Mouse (Mus musculus) cerebellum, adult 18-20 months (tissue): ENCODE data around the gene Tbc1d23.
"Not testable (repeated sequence)": the region's sequence is repeated elsewhere in the genome, so short reads cannot be mapped to it uniquely, and the experiment has no call there.

Experiments
- DNase-seq, 2 experiments: peaks; one replicate each; pipeline ENCODE4 v3.0.0; 2021

Gene Tbc1d23

DNA sequence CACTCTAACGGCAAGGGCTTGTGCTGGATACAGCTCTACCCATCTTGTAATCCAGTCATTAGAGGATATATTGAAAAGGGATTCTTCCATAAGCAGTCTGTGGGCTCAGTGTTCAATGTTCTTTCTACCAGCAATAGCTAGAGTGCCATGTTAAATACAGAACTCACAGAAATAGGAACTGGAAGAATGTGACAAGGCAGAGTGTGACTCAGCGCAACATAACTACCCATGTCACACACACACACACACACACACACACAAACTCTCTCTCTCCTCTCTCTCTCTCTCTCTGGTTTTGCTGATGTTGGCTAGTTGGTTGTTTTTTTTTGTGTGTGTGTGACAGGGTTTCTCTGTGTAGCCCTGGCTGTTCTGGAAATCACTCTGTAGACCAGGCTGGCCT is 20.3 kb downstream of the Tbc1d23 start:
- no peak for DNase-seq

DNA sequence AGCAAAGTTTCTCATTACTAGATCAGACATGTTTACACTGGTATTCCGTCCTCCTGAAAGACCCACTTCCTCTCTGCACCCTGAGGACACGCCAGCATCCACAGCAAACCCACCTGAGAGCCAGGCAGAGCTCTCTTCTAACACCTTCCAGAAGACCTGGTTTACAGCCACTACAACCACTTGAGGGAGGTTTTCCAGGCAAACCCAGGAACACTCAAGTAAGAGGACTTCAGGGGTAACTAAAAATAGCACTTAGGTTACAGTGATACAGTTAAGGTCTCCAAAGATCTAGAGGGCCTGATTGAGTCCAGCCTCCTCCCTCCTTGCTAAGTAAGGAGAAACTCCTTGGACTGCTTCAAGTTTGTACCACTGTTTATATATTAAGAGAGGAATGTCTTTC is 23.0 kb downstream of the Tbc1d23 start:
- DNase-seq, result no peak

DNA sequence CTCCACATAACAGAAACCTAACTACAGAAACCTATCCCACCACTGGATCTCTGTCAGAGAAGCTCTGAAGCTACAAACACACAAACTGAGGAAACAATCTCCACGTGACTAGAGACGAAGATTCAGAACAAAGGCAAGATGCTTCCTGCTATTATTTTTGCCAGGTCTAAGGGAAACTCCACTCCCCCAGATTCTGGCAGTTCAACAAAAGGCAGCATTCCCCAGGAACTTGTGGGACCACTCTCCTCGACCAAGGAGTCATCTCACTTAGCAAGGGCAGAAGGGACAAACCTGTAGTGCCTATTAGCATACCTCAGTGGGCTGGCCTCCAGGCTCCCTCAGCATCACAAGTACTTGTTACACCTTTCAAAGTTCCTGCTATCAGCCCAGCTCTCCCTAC is 34.0 kb downstream of the Tbc1d23 start:
- DNase-seq, result no peak

DNA sequence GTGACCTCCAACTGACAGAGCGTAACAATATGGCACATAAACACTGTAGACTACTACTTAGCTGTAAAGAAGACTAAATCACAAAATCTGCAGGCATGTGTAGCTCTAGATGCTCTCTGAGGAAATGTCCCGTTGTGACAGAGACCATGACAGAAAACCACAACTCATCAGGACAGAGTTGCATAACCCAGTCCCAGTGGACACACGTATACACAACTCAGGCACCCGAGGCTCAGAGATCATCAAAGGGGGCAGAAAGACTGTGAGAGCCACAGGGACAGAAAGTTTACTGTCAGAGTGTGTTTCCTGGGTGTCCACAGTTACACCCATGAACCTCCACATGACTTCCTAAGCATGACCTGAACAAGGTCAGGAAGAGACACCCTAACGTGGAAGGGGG is 34.7 kb downstream of the Tbc1d23 start:
- no peak for DNase-seq

DNA sequence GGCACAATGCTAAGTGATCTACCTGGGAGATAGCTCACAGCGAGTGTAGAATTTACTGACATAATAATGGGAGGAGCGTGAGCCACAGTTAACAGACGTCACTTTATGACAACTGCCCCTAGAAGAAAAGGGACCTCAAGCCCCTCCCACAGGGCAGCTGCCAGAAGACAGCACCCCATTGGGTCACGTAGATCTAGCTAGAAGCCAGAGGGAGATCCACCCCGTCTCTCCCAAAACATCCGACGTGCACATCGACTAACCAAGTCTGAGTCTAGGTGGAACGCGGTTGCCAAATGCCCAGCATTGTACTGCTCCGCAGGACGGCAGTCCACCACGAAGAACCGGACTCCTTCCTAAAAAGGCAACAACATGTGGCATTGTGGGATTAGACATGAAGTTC is 40.1 kb downstream of the Tbc1d23 start:
- DNase-seq, result no peak

DNA sequence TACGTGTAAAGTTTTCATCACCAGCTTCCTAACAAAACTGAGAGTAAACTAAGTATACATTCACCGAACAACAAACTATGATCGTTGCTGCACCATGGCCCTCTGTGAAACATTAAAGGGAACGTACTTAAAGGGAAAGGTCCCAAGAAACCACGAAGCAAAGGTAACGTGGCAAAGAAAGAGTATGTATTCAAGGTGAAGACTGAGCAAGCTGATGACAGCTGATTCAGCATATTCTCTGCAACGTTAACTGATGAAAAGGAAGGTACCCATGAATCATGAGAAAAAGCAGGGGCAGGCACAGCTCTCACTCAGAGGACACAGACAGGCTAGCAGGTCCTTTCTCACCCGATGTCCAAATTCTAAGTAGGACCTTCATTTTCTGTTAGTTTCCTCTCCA is 40.9 kb downstream of the Tbc1d23 start:
- no peak for DNase-seq

DNA sequence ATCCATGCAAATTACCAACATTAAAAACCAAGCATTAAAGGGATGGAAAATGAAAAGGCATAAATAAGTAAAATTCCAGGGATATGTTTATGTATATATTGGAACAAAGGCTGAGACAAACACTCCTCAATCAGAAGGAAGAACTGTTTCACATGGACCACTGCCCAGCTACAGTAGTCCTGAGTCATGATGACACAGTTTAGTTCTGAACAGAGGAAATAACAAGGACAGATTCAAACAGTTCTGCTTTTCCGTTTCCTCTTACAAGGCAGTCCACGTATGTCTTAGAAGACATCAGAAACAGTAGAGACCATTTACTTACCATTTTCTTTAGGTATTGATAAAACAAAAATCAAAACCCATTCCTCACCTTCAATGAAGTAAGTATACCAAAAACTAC is 41.8 kb downstream of the Tbc1d23 start:
- no peak for DNase-seq

DNA sequence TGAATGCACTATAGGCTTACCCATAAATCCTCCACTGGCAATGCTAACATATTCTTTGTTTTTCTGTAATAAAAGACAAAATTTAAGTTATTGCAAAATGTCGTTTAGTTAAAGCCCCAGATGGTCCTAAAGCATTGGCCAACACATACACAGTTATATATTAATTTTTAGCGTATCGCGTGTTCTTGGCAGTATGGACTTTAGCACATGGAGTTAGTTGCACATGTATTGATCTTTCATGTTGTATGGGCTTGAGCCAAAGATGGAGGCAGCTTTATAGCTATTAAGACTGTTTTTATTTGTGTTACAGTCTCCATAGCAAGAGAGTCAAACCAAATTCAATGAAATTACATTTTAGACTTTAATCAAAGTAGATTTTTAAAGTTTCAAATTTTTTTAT is 44.7 kb downstream of the Tbc1d23 start:
- DNase-seq, result no peak

DNA sequence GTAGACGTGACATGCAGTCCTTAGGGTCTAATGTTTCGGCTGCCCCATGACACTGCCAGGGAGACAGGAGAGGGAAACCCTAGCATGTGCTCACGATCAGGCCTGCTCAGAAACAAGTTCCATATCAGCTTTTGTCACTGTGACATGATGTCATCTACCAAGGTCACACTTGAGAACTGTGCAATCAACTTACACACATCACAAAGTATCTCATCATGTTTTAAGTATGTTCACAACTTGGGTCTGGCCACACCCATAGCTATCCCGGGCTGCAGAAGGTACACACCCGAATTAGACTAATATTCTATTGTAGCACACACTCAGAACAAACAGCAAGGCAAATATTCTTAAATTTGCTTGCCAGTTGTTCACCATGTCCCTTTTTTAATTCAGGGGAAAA is 49.3 kb downstream of the Tbc1d23 start:
- DNase-seq, result no peak

DNA sequence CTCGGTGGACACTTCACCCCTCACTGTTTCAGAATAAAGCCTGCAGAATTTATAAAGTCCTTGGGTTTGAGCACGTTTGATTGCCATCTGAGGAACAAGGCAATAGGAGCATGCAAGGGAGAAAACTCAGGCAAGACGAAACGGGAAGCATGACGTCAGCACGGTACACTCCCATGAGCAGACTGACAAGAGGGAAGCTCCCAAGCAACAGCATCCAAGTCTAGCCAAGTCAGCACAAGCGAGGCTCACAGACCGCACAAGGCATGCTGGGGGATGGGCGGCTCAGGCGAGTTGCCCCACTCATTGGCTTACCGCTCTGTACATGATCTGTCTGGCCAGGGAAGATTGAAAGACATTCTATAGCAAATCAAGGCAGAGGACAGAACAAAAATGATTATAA is 50.1 kb downstream of the Tbc1d23 start:
- no peak for DNase-seq

DNA sequence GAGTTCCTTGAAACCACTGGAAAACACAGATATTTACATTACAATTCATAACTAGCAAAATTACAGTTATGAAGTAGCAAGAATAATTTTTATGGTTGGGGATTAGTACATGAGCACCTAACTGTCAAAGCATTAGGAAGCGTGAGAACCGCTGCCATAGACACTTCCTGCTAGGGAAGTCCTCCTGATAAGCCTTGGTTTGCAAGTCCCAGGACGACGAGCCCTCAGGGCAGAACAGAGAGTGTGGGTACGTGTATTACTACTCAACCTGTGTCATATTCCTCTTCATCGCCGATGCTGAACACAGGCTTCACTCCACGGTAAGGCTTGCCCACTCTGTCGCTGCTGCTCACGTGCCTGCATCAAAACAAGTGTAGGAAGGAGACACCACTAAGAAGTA is 53.6 kb downstream of the Tbc1d23 start:
- no peak for DNase-seq

DNA sequence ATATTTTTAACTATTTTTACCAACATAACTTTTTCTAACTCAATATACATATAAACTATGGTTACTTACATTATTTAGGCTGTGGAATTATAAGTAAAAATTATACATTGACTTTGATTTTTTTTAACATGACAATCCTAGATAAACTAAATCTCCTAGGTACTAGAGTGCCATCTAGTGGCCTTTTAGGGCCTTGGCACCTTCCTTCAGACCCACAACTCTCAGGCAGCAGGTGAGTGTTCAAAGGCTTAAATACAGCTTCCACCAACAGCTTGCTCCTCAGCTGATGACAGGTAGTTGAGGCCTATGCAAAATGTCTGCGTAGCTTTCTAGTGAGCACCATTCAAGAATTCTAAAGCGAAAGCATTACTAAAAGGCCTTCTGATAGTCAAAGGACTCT is 54.0 kb downstream of the Tbc1d23 start:
- DNase-seq, result peak; percentile 34 to 41

DNA sequence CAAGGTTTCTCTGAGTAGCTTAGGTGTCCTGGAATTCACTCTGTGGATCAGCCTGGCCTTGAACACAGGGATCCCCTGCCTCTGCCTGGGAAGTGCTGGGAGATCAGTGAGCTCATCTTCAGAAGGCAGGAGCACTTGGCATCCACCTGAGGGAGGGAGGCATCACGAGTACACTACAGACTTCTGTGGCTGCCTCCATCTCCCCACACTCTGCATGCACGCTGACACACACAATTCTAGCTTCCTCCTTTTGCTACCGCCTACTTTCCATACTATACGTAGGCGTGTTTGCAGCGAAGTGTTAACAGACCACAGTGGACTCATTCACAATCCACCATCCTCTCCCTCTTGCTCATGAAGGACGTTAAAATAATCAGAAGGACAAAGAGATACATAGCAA is 55.0 kb downstream of the Tbc1d23 start:
- no peak for DNase-seq

DNA sequence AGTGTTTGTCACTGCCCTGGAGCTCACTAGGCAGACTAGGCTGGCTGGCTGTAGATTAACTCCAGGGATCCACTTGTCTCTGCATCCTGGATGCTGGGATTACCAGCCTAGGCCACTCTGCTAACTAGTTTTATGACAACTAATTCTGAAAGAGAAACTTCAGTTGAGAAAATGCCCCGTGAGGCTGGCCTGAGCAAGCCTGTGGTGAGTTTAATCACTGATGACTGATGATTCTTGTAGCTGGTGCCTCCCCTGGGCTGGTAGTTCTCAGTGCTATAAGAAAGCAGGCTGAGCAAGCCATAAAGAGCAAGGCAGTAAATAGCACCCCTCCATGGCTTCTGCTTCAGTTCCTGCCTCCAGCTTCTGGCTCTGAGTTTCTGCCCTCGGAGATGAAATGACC is 55.6 kb downstream of the Tbc1d23 start:
- DNase-seq, result no peak

DNA sequence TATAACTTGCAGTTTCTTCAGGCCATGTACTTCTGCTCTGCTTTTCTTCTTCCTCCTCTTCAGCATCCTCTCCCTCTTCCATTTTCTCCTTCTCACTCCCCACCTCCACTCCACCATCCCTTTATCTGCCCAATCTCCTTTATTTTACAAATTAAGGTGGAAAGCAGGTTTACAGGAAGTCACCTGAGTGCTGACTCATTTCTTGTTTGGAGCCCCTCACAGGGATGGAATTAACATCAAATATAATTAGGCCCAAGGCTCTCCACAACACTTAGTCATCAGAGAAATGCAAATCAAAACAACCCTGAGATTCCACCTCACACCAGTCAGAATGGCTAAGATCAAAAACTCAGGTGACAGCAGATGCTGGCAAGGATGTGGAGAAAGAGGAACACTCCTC is 56.8 kb downstream of the Tbc1d23 start:
- DNase-seq, result not testable (repeated sequence)

DNA sequence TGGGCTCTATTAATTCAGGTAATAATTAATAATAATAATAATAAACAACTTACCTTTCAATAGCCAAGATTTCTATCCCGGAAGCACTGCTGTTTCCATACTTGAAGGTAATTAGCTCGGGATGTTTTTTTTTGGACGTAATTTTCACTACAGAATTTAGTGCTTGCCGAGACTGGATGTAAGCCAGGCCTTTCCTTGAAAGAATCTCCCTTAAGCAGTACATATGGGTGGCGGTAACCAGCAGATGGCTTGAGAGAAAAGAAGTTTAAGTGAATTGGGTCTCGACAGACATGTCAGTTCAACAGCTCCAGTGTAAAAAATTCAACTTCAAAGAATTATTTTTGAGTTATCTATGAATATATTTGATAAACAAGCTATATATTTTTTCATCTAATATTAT is 59.7 kb downstream of the Tbc1d23 start:
- no peak for DNase-seq

DNA sequence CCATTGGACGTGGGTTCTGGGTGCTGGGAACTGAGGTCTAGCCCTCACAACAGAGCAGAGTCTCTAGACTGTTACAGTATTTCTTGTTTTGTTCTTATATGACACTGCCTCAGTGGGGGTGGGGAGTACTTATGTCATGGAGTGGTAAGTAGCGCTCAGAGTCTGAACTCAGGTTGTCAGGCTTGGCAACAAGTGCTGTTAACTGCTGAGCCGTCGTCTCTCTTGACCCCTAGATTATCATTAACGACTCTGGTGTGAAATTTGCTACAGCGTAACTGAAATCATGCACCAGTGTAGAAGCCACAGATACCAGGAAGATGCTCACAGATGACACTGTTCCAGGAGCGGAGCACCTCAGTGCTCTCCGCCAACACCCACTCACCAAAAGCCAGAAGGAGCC is 60.1 kb downstream of the Tbc1d23 start:
- no peak for DNase-seq

DNA sequence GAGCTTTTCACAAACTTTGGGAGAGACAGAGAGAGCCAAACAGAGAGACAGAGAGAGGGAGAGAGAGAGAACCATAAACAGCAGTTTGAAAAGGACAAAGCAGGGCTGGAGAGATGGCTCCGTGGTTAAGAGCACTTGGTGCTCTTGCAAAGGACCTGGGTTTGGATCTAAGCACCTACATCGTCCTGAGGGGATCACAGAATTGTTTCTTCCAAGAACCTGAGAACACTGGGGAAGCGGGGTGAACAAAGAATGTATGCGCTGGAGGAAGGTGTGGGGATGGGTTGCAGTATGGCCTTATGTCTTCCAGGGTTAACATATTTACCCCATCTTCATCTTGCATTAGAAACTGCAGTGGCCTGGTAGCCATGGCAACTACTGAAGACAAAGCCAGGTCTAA is 63.1 kb downstream of the Tbc1d23 start:
- no peak for DNase-seq

DNA sequence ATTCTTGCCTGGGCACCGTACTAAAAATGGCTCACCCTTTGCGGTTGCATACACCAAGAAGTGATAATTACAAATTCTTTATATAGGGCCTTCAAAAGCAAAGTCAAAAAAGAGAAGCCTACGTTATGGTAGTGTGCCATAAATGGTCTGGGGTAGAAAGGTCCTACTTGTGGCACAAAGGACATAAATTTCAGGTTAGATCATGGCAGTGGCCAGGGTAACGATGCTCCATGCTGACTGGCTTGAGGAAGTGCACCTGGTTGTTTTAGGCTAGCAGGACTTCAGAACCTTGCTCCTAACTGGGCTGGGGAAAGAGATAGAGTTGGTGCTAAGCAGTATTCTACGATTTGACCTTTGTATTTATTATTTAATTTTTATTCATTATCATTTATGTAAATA is 63.8 kb downstream of the Tbc1d23 start:
- no peak for DNase-seq

DNA sequence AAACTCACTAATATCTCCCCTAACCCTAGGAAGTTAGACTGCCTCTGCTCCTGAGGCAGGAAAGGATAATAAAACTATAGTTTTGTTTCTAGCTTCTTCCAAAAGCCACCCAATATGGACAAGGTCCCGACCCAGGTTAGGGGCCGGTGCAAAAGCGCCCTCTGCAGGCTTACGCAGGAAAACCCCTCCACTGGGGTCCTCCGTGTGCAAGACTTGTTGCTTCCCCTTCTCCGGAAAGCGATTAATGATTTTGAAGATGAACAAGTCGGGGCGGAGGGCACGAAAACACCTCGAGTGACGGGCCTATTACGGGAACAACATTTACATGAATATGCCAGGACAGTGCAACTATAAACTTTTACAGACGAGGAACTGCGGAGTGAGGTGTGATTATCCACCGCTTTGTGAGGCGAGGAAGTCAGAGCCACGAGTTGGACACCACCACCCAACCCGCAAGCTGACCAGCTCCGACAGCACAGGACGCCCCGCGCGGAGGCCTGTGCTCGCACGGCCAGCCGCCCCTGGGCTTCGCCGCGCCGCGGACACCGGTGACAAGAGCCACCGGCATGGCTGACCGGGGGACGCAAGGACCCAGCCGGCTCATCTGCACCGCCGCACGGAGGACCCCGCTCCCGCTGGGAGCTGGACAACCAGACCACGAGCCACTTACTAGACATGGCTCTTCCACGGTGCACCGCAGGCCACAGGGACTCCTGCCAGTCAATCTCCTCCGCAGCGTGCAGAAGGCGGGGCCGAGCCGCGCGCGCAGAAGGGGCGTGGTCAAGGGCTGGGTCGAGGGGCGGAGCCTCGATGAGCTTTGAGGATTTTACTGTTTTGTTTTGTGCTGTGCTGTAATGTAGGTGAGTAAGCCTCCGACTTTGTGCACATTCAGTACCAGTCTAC is 64.4 kb downstream of the Tbc1d23 start, which contains the start of gene Nit2:
Gene Nit2 (minus strand): TSS at position 731 of the 903 bp plus-strand sequence.
- peak; percentile 93 to 94 for DNase-seq

DNA sequence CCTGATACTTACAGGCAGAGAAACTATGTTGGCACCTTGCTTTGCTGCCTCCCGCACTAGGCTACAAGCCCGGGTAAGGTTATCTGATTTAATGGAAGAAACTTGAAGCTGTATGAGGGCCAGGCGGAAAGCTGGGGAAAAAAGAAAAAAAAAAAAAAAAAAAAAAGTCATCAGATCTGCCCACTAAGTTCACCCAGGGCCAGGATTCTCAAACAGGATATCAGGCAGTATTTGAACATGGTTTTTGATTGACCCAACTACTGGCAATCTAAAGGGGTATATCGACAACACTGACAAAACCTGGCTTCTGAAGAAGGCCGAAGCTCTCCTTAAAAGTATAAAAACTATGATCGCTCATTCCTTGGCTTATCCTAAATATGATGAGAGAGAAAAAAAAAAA is 65.2 kb downstream of the Tbc1d23 start:
- DNase-seq, result no peak

DNA sequence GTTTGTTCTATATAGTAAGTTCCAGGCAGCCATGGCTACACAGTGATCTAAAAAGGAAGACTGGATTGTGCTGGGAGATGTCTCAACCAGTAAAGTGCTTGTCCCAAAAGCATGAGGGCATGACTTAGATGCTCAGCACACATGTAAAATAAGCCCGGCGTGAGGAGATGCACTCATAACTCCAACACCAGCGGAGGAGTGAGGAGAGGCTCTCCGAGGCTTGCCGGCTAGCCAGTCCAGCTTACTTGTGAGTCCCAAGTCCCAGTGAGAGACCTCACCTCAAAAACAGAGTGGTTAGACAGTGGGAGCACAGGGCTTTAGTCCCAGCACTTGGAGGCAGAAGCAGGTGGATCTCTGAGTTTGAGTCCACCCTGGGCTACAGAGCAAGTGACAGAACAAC is 66.1 kb downstream of the Tbc1d23 start:
- no peak for DNase-seq

DNA sequence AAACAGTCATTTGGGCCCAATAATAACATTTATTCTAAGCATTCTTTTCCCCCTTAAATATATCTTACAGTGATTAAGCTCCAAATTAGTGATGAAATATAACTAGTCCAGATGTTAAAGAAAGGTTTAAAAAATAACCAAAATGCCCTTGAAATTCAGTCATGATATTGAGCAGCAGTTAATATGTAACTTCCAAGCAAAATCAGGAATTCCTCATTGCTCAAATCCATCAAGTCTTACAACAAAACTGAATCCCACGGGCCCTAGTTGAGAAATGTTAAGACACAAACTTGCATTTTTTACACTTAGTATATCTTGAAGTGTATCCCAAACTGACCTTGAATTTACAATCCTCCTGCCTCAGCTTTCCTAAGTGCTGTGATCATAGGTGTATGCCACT is 67.6 kb downstream of the Tbc1d23 start:
- DNase-seq, result no peak

DNA sequence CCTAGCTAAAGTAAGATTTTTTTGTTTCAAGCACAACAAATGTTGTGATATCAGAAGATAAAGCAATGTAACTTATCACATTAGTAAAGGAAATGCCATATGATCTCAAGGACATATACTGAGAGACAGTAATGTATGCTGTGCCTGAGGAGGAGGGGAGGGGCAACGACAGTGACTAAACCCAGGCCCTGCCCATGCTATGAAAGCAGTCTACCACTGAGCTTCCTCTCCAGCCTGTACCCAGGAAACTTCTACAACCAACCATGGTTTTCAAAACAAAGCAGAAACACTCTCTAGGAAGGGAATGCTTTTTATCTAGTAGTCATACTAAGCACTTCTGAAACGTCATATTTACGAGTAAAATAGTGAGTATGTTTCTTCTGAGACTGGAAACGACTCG is 68.5 kb downstream of the Tbc1d23 start:
- DNase-seq, result no peak

DNA sequence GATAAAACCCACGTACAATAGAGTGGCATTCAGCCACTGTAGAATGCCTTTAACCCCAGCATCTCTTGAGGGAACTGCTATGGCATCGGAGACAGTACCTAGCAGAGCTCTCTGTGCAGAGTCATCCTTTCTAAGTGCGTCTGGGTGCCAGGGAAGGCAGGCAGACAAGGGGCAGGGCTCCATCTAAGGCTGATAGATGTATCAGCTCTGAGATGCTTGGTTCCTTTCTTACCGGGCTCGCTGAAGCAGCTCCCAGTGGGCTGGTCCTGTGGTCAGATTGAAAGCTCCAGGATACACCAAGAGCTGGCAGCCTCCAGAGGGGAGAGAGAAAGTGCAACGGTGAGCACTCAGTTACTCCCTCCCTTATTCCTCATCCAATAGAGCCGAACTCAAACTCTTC is 71.5 kb downstream of the Tbc1d23 start:
- DNase-seq, result no peak
